Mouse (Mus musculus): ENCODE data around the gene Timp4. TPM values are rescaled to one million over a fixed set of nuclear protein-coding genes. Genes with fewer than 3 reads are reported as not detected.

Timp4 gene
- polyA plus RNA-seq (2014; fragmentation: Nextera tagmentation; extraction: Ambion mirVana) = 0.76 and 1.2 TPM in 2 replicates

GRCm38 (mm10) chr6:115252099-115252873, at the start of gene Timp4:
Gene Timp4 (minus strand): TSS chr6:115252205.
- peak within 1 kb of the TSS; percentile 18; the same call in 1 of the 2 replicates for H3K4me3 ChIP-seq (ENCODE audit: low read depth, low read length)
- ATAC-seq (ENCODE audit: low read depth) = no peak

DNA sequence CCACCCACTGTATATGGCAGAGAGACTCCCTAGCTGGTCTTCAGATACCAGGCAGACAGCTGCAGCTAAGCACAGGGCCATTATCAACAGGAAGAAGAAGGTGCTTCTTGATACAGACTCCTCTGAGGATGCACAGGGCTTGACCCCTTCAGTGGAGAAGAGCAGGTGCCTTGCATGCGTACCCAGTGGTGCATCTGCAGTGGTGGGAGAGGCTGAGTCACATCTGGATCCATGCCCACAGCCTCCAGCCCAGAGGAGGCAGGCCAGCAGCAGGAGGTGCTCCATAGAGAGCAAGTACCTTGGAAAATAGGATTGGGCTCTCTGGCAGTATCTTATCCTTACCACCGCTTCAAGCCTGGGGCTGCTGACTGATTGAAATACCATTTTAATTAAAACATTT, 41.9 kb upstream of the Timp4 start:
- ATAC-seq (ENCODE audit: low read depth) (no peak), DNase-seq (ENCODE audit: low spot score) (no peak)
- H3K27me3 ChIP-seq (replicated peaks; ENCODE audit: control insufficient read depth, insufficient read depth, low read length) = no peaks in the 10 kb centered on the region
- WGBS = 72% methylated on average over 2 of the region's 2 CpGs
- no peaks in the 10 kb centered on the region for H3K36me3 ChIP-seq (ENCODE audit: control insufficient read depth, insufficient read depth, low read length)
- no peak overlapping the region for H3K4me3 ChIP-seq (ENCODE audit: low read depth, low read length)
- H3K27ac ChIP-seq (replicated peaks; ENCODE audit: low read depth, low read length) = no peak overlapping the region
- H3K9ac ChIP-seq (ENCODE audit: low read depth, low read length) = no peak overlapping the region
- H3K4me2 ChIP-seq (ENCODE audit: low read depth, low read length) = no peak overlapping the region
- no peaks in the 10 kb centered on the region for H3K9me3 ChIP-seq (ENCODE audit: control insufficient read depth, low read length)
- H3K4me1 ChIP-seq (ENCODE audit: control insufficient read depth, insufficient read depth, low read length) = 0 out of 2 replicates have a peak, but pooled peaks cover 3% of the 10 kb centered on the region

More at GRCm38 (mm10) chr6:115252099-115252873, at the start of gene Timp4:
- Histone ChIP-seq H3K4me2 (ENCODE audit: low read depth, low read length) (peak within 1 kb of the TSS; percentile 52), H3K27me3 (replicated peaks; ENCODE audit: control insufficient read depth, insufficient read depth, low read length) (no peaks in the 10 kb centered on the region), H3K4me1 (ENCODE audit: control insufficient read depth, insufficient read depth, low read length) (peaks cover 6% of the 10 kb centered on the region; the same call in 1 of the 2 replicates), H3K9me3 (ENCODE audit: control insufficient read depth, low read length) (no peaks in the 10 kb centered on the region), H3K9ac (ENCODE audit: low read depth, low read length) (peak within 1 kb of the TSS; percentile 42), H3K27ac (replicated peaks; ENCODE audit: low read depth, low read length) (no peak within 1 kb of the TSS), H3K36me3 (ENCODE audit: control insufficient read depth, insufficient read depth, low read length) (no peaks in the 10 kb centered on the region)
- WGBS = 42% methylated on average over 6 of the region's 10 CpGs
- no peak for DNase-seq (ENCODE audit: low spot score)

GRCm38 (mm10) chr6:115292621-115293020, 40.6 kb upstream of the Timp4 start:
- WGBS = 74% methylated on average over 6 of the region's 6 CpGs

DNA sequence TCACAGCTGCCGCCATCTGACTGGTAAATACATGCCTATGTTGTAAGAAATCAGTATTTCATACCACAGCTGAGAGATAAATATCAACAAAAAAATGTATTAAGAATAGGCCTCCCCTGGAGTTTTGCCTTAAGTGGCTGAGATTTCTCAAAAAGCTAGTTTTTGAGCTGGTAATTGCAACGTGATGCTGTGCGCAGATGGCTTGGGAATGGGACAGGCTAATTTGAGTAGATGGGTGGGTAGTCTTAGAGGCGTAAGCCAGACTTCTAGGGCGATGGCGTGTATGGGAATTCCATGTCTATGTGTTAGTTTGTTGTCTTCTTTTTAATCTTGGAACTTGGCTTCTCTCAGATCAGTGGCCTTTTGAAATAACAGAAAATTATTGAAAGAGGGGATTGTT, 39.8 kb upstream of the Timp4 start:
- Histone ChIP-seq H3K4me1 (ENCODE audit: control insufficient read depth, insufficient read depth, low read length) (0 out of 2 replicates have a peak, but pooled peaks cover 3% of the 10 kb centered on the region), H3K4me3 (ENCODE audit: low read depth, low read length) (no peak overlapping the region), H3K4me2 (ENCODE audit: low read depth, low read length) (no peak overlapping the region), H3K9ac (ENCODE audit: low read depth, low read length) (no peak overlapping the region), H3K27ac (replicated peaks; ENCODE audit: low read depth, low read length) (no peak overlapping the region), H3K36me3 (ENCODE audit: control insufficient read depth, insufficient read depth, low read length) (no peaks in the 10 kb centered on the region), H3K9me3 (ENCODE audit: control insufficient read depth, low read length) (no peaks in the 10 kb centered on the region), H3K27me3 (replicated peaks; ENCODE audit: control insufficient read depth, insufficient read depth, low read length) (no peaks in the 10 kb centered on the region)
- DNase-seq (ENCODE audit: low spot score) (no peak), ATAC-seq (ENCODE audit: low read depth) (no peak)
- 86% methylated on average over 6 of the region's 6 CpGs for WGBS

More at GRCm38 (mm10) chr6:115292621-115293020, 40.6 kb upstream of the Timp4 start:
- Histone ChIP-seq H3K36me3 (ENCODE audit: control insufficient read depth, insufficient read depth, low read length) (no peaks in the 10 kb centered on the region), H3K9me3 (ENCODE audit: control insufficient read depth, low read length) (no peaks in the 10 kb centered on the region), H3K27ac (replicated peaks; ENCODE audit: low read depth, low read length) (no peak overlapping the region), H3K9ac (ENCODE audit: low read depth, low read length) (no peak overlapping the region), H3K4me3 (ENCODE audit: low read depth, low read length) (no peak overlapping the region), H3K4me1 (ENCODE audit: control insufficient read depth, insufficient read depth, low read length) (0 out of 2 replicates have a peak, but pooled peaks cover 3% of the 10 kb centered on the region), H3K4me2 (ENCODE audit: low read depth, low read length) (no peak overlapping the region), H3K27me3 (replicated peaks; ENCODE audit: control insufficient read depth, insufficient read depth, low read length) (no peaks in the 10 kb centered on the region)
- DNase-seq (ENCODE audit: low spot score) = no peak
- ATAC-seq (ENCODE audit: low read depth) = no peak

DNA sequence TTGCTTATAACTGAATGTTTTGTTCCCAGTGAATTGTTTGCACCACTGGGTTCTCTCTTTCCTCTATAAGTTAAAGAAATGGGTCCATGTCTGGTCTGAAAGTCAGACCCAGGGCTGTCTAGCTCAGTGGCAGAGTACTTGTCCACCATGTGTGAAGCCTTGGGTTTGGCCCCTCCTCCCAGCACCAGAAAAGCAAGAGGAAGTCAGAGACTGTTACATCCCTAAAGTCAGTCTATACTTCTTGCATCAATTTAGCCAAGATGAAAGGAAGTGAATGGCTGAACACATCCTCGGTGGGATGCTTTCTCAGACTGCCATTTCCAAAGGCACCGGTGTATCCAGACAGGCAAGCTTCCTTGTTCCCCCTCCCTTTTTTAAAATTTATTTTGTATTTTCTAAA, 39.1 kb upstream of the Timp4 start:
- H3K9ac ChIP-seq (ENCODE audit: low read depth, low read length) = no peak overlapping the region
- H3K4me1 ChIP-seq (ENCODE audit: control insufficient read depth, insufficient read depth, low read length) = 0 out of 2 replicates have a peak, but pooled peaks cover 3% of the 10 kb centered on the region
- 63% methylated on average over 2 of the region's 2 CpGs for WGBS

DNA sequence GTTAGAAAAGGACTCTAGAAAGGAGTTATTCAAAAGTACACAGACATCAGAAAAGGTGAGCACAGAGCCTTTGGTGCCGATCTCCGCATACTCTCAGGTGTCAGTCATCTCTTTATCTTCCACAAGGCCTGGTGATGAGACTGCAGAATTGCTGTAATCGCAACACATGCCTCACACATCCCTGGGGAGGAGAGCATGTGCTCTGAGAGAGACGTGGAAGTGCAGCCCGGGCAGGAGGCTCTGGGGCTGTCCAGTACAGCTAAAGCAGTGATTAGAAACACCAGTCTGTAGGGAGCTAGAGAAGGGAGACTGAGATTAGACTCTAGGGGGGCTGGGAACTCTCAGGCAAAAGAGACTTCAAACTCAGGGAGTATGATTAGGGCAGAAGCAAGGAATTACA, 38.6 kb upstream of the Timp4 start:
- no peak overlapping the region for H3K27ac ChIP-seq (replicated peaks; ENCODE audit: low read depth, low read length)
- ATAC-seq (ENCODE audit: low read depth) (no peak), DNase-seq (ENCODE audit: low spot score) (no peak)
- 37% methylated on average over 5 of the region's 5 CpGs for WGBS
- H3K4me3 ChIP-seq (ENCODE audit: low read depth, low read length) = no peak overlapping the region
- H3K9me3 ChIP-seq (ENCODE audit: control insufficient read depth, low read length) = no peaks in the 10 kb centered on the region
- H3K4me1 ChIP-seq (ENCODE audit: control insufficient read depth, insufficient read depth, low read length) = 0 out of 2 replicates have a peak, but pooled peaks cover 3% of the 10 kb centered on the region
- H3K9ac ChIP-seq (ENCODE audit: low read depth, low read length) = no peak overlapping the region
- H3K4me2 ChIP-seq (ENCODE audit: low read depth, low read length) = no peak overlapping the region
- H3K27me3 ChIP-seq (replicated peaks; ENCODE audit: control insufficient read depth, insufficient read depth, low read length) = no peaks in the 10 kb centered on the region
- no peaks in the 10 kb centered on the region for H3K36me3 ChIP-seq (ENCODE audit: control insufficient read depth, insufficient read depth, low read length)

More for the DNA sequence above, 39.1 kb upstream of the Timp4 start:
- H3K9me3 ChIP-seq (ENCODE audit: control insufficient read depth, low read length) = no peaks in the 10 kb centered on the region
- DNase-seq (ENCODE audit: low spot score) (no peak), ATAC-seq (ENCODE audit: low read depth) (no peak)
- no peak overlapping the region for H3K4me3 ChIP-seq (ENCODE audit: low read depth, low read length)
- no peaks in the 10 kb centered on the region for H3K27me3 ChIP-seq (replicated peaks; ENCODE audit: control insufficient read depth, insufficient read depth, low read length)
- H3K27ac ChIP-seq (replicated peaks; ENCODE audit: low read depth, low read length) = no peak overlapping the region
- H3K36me3 ChIP-seq (ENCODE audit: control insufficient read depth, insufficient read depth, low read length) = no peaks in the 10 kb centered on the region
- H3K4me2 ChIP-seq (ENCODE audit: low read depth, low read length) = no peak overlapping the region

GRCm38 (mm10) chr6:115288223-115288622, 36.2 kb upstream of the Timp4 start:
- ATAC-seq (ENCODE audit: low read depth) = no peak
- Histone ChIP-seq H3K27ac (replicated peaks; ENCODE audit: low read depth, low read length) (no peak overlapping the region), H3K4me1 (ENCODE audit: control insufficient read depth, insufficient read depth, low read length) (0 out of 2 replicates have a peak, but pooled peaks cover 3% of the 10 kb centered on the region), H3K4me2 (ENCODE audit: low read depth, low read length) (no peak overlapping the region), H3K9me3 (ENCODE audit: control insufficient read depth, low read length) (no peaks in the 10 kb centered on the region), H3K36me3 (ENCODE audit: control insufficient read depth, insufficient read depth, low read length) (no peaks in the 10 kb centered on the region), H3K4me3 (ENCODE audit: low read depth, low read length) (no peak overlapping the region), H3K9ac (ENCODE audit: low read depth, low read length) (no peak overlapping the region), H3K27me3 (replicated peaks; ENCODE audit: control insufficient read depth, insufficient read depth, low read length) (no peaks in the 10 kb centered on the region)
- DNase-seq (ENCODE audit: low spot score) = no peak
- WGBS = 87% methylated on average over 3 of the region's 3 CpGs

GRCm38 (mm10) chr6:115286441-115286840, 34.4 kb upstream of the Timp4 start:
- H3K9ac ChIP-seq (ENCODE audit: low read depth, low read length) = no peak overlapping the region
- no peak for ATAC-seq (ENCODE audit: low read depth)

More at GRCm38 (mm10) chr6:115286441-115286840, 34.4 kb upstream of the Timp4 start:
- peak; percentile 54 for DNase-seq (ENCODE audit: low spot score)
- no peaks in the 10 kb centered on the region for H3K9me3 ChIP-seq (ENCODE audit: control insufficient read depth, low read length)
- H3K27me3 ChIP-seq (replicated peaks; ENCODE audit: control insufficient read depth, insufficient read depth, low read length) = no peaks in the 10 kb centered on the region
- WGBS = 52% methylated on average over 6 of the region's 6 CpGs
- H3K27ac ChIP-seq (replicated peaks; ENCODE audit: low read depth, low read length) = no peak overlapping the region
- 0 out of 2 replicates have a peak, but pooled peaks cover 3% of the 10 kb centered on the region for H3K4me1 ChIP-seq (ENCODE audit: control insufficient read depth, insufficient read depth, low read length)
- H3K36me3 ChIP-seq (ENCODE audit: control insufficient read depth, insufficient read depth, low read length) = no peaks in the 10 kb centered on the region
- H3K4me2 ChIP-seq (ENCODE audit: low read depth, low read length) = no peak overlapping the region
- H3K4me3 ChIP-seq (ENCODE audit: low read depth, low read length) = no peak overlapping the region
